Mouse (Mus musculus): Measurements from ENCODE around the gene Pde6c.

- TF ChIP-seq CTCF (conservative IDR thresholded peaks at IDR 0.05; ENCODE audit: low read length) (no peak), NANOG (IDR thresholded peaks at IDR 0.05; ENCODE audit: borderline replicate concordance, low read length) (no peak)
Measured at GRCm38 (mm10) chr19:38187345-38187680, 54.7 kb downstream of the Pde6c start.

Data from E14TG2a.4 (cell line).